ENCODE assay signal across 29 mouse cellular contexts in genomic region chr3:138678351-138678750, GRCm38 (mm10).
DNase-seq lines count a peak whose midpoint lies in the region; ATAC-seq and TF ChIP-seq lines count a peak whose summit lies in the region.
"Had no signal": no experiment of that assay in that cellular context is flagged by ENCODE, and none has a peak within 500 bp of the region (broad histone marks: within the 10 kb centered on the region; RNA-seq: fewer than 3 reads in every experiment).

No protein-coding gene starts in this region.

- no peak for TF ChIP-seq CTCF in lung, embryonic 14.5 days (IDR thresholded peaks at IDR 0.05; ENCODE audit: low read depth)
- no peak for TF ChIP-seq CTCF in MEL (IDR thresholded peaks at IDR 0.05 in 2 of 3, conservative IDR thresholded peaks at IDR 0.05 in 1 of 3; ENCODE audit: control insufficient read depth in 1 of 3, insufficient read depth in 1 of 3, low read depth in 2 of 3, low read length in 3 of 3, poor library complexity in 1 of 3, severe bottlenecking in 1 of 3)
- no peak for TF ChIP-seq CTCF in brain, embryonic 14.5 days (IDR thresholded peaks at IDR 0.05; ENCODE audit: borderline replicate concordance, extremely low read depth, insufficient read depth, insufficient read length)
- TF ChIP-seq CTCF in olfactory bulb, adult 2 months (IDR thresholded peaks at IDR 0.05; ENCODE audit: insufficient read depth, low read depth, low read length), result no peak

- no peak for TF ChIP-seq EP300 in MEL (IDR thresholded peaks at IDR 0.05; ENCODE audit: low read depth in 1 of 2, low read length in 2 of 2)

- H3K36me3 ChIP-seq in lung, embryonic 14.5 days (ENCODE audit: insufficient read depth), result no peaks in the 10 kb centered on the region
- H3K36me3 ChIP-seq in MEL (ENCODE audit: control insufficient read depth in 1 of 2, insufficient read depth in 2 of 2, low read length in 2 of 2), result peaks cover 0 to 2% of the 10 kb centered on the region in 2 experiments; a peak in 2 of 4 replicates
- H3K36me3 ChIP-seq: heart, embryonic 13.5 days; limb, embryonic 12.5 days; liver, embryonic 15.5 days; lung, embryonic 15.5 days; midbrain, embryonic 13.5 days; neural tube, embryonic 15.5 days had no signal

- no peak overlapping the region for H3K4me3 ChIP-seq in lung, embryonic 14.5 days (ENCODE audit: low read depth, low read length)
- no peak overlapping the region for H3K4me3 ChIP-seq in MEL (ENCODE audit: control insufficient read depth in 1 of 2, insufficient read depth in 1 of 2, low read depth in 2 of 2, low read length in 2 of 2)
- no peak overlapping the region for H3K4me3 ChIP-seq in olfactory bulb, adult 2 months (ENCODE audit: insufficient read depth, low read depth, low read length)
- H3K4me3 ChIP-seq: gastrocnemius, adult 2 months; heart, embryonic 13.5 days; limb, embryonic 12.5 days; liver, embryonic 15.5 days; lung, embryonic 15.5 days; megakaryocyte, embryonic 14.5 days; midbrain, embryonic 13.5 days; neural tube, embryonic 15.5 days had no signal

- no peaks in the 10 kb centered on the region for H3K79me2 ChIP-seq in MEL (ENCODE audit: control insufficient read depth, insufficient read depth, low read length, poor library complexity)

- no peak overlapping the region for H3K4me2 ChIP-seq in lung, embryonic 14.5 days
- H3K4me2 ChIP-seq: heart, embryonic 13.5 days; limb, embryonic 12.5 days; liver, embryonic 15.5 days; lung, embryonic 15.5 days; midbrain, embryonic 13.5 days; neural tube, embryonic 15.5 days had no signal

- no peak for TF ChIP-seq RAD21 in MEL (IDR thresholded peaks at IDR 0.05; ENCODE audit: low read depth, low read length)

- H3K27me3 ChIP-seq in lung, embryonic 14.5 days (ENCODE audit: insufficient read depth, low read length), result no peaks in the 10 kb centered on the region
- H3K27me3 ChIP-seq in MEL (ENCODE audit: control insufficient read depth in 1 of 2, insufficient read depth in 2 of 2, low read length in 2 of 2), result no peaks in the 10 kb centered on the region
- H3K27me3 ChIP-seq: CH12.LX; heart, embryonic 13.5 days; limb, embryonic 12.5 days; liver, embryonic 15.5 days; lung, embryonic 15.5 days; megakaryocyte, embryonic 14.5 days; midbrain, embryonic 13.5 days; neural tube, embryonic 15.5 days had no signal

- no peaks in the 10 kb centered on the region for H3K4me1 ChIP-seq in lung, embryonic 14.5 days (ENCODE audit: insufficient read depth)
- peaks cover 0 to 3% of the 10 kb centered on the region in 2 experiments; a peak in 1 of 4 replicates for H3K4me1 ChIP-seq in MEL (ENCODE audit: control insufficient read depth in 1 of 2, insufficient read depth in 2 of 2, low read length in 2 of 2)
- H3K4me1 ChIP-seq in olfactory bulb, adult 2 months (ENCODE audit: control insufficient read depth, insufficient read depth, low read length), result peaks cover 5% of the 10 kb centered on the region; the same call in 1 of the 2 replicates
- H3K4me1 ChIP-seq: limb, embryonic 12.5 days; liver, embryonic 15.5 days; lung, embryonic 15.5 days; megakaryocyte, embryonic 14.5 days; neural tube, embryonic 15.5 days had no signal

- no peak for TF ChIP-seq POLR2A in MEL (IDR thresholded peaks at IDR 0.05; ENCODE audit: control insufficient read depth in 1 of 2, insufficient read depth in 1 of 2, low read depth in 1 of 2, low read length in 2 of 2, poor library complexity in 1 of 2)
- TF ChIP-seq POLR2A in brain, embryonic 14.5 days (IDR thresholded peaks at IDR 0.05; ENCODE audit: borderline replicate concordance, extremely low read depth, insufficient read depth, insufficient read length, poor library complexity, severe bottlenecking), result no peak
- no peak for TF ChIP-seq POLR2A in olfactory bulb, adult 2 months (IDR thresholded peaks at IDR 0.05; ENCODE audit: insufficient read depth, low read depth, low read length)

- no peaks in the 10 kb centered on the region for H3K9me3 ChIP-seq in lung, embryonic 14.5 days (ENCODE audit: low read depth, low read length)
- no peaks in the 10 kb centered on the region for H3K9me3 ChIP-seq in MEL (replicated peaks; ENCODE audit: insufficient read depth, low read length)
- H3K9me3 ChIP-seq: heart, embryonic 13.5 days; limb, embryonic 12.5 days; liver, embryonic 15.5 days; lung, embryonic 15.5 days; midbrain, embryonic 13.5 days; neural tube, embryonic 15.5 days had no signal

- peak; percentile 24 for DNase-seq in lung, embryonic 14.5 days
- no peak for DNase-seq in lung, postnatal 25 days (ENCODE audit: low spot score)
- peak; percentile 81 for DNase-seq in MEL (ENCODE audit: low read depth, low spot score)
- peak; percentile 28 for DNase-seq in brain, embryonic 14.5 days (ENCODE audit: low read depth)
- DNase-seq in right cerebral cortex, postnatal 36 days (ENCODE audit: low spot score in 2 of 2), result no peak
- no peak for DNase-seq in thymus, postnatal 10 days (ENCODE audit: low spot score in 2 of 2)
- DNase-seq: adrenal gland, postnatal 14 days; cerebellum, adult 18-20 months; cerebellum, postnatal 14 days; gastrocnemius, adult 2 months; heart, postnatal 10 days; kidney, adult 9 months; kidney, postnatal 10 days; lung, postnatal 36 days; right cerebral cortex, adult 18-20 months; right cerebral cortex, postnatal 4 days had no signal

- H3K9ac ChIP-seq in lung, embryonic 14.5 days, result no peak overlapping the region
- no peak overlapping the region for H3K9ac ChIP-seq in MEL (ENCODE audit: control insufficient read depth, low read depth, low read length, poor library complexity, severe bottlenecking)
- H3K9ac ChIP-seq: heart, embryonic 13.5 days; limb, embryonic 12.5 days; liver, embryonic 15.5 days; lung, embryonic 15.5 days; midbrain, embryonic 13.5 days; neural tube, embryonic 15.5 days had no signal

- no peak for ATAC-seq in lung, embryonic 14.5 days (ENCODE audit: insufficient read depth)
- ATAC-seq: forebrain, embryonic 16.5 days; hindbrain, postnatal 0 days; intestine, embryonic 16.5 days; midbrain, embryonic 13.5 days had no signal

- 64% methylated on average over 4 of the region's 4 CpGs for WGBS in lung, embryonic 14.5 days
- WGBS in olfactory bulb, adult 2 months, result 22% methylated on average over 4 of the region's 4 CpGs

- no peak overlapping the region for H3K27ac ChIP-seq in lung, embryonic 14.5 days (ENCODE audit: low read depth)
- H3K27ac ChIP-seq in MEL (ENCODE audit: control insufficient read depth, low read depth, low read length), result no peak overlapping the region
- peak overlapping the region; percentile 30; the same call in 1 of the 2 replicates for H3K27ac ChIP-seq in olfactory bulb, adult 2 months (ENCODE audit: insufficient read depth, low read depth, low read length)
- H3K27ac ChIP-seq: gastrocnemius, adult 2 months; heart, embryonic 13.5 days; hindbrain, postnatal 0 days; limb, embryonic 12.5 days; liver, embryonic 15.5 days; lung, embryonic 15.5 days; midbrain, embryonic 13.5 days; neural tube, embryonic 15.5 days; stomach, postnatal 0 days had no signal

TF ChIP-seq in MEL, 35 proteins besides CTCF, POLR2A, EP300 and RAD21:
- TF ChIP-seq SIN3A (IDR thresholded peaks at IDR 0.05; ENCODE audit: low read length) (no peak), RCOR1 (IDR thresholded peaks at IDR 0.05; ENCODE audit: low read depth, low read length) (0 out of 2 replicates have a peak, but pooled peaks have one; percentile 17), MEF2A (IDR thresholded peaks at IDR 0.05; ENCODE audit: extremely low read depth, insufficient replicate concordance, low read depth, low read length, poor library complexity, severe bottlenecking) (0 out of 2 replicates have a peak, but pooled peaks have one; percentile 24), ETS1 (IDR thresholded peaks at IDR 0.05; ENCODE audit: low read depth, low read length) (peak; percentile 55), ELF1 (IDR thresholded peaks at IDR 0.05; ENCODE audit: low read depth, low read length) (no peak), TCF12 (IDR thresholded peaks at IDR 0.05; ENCODE audit: low read depth, low read length) (no peak), TBP (IDR thresholded peaks at IDR 0.05; ENCODE audit: low read depth, low read length) (no peak)

Comparison
In these comparisons a context has a peak if more than half of its experiments do, and no peak if none do; other contexts are left out.
1. DNase-seq: peak in lung, embryonic 14.5 days (single experiment), MEL (single experiment) and brain, embryonic 14.5 days (single experiment); none in lung, postnatal 25 days (single experiment), right cerebral cortex, postnatal 36 days (0 of 2) and thymus, postnatal 10 days (0 of 2).